Mouse (Mus musculus): ENCODE results near the gene Fnbp1.
"Not testable (repeated sequence)": the region's sequence is repeated elsewhere in the genome, so short reads cannot be mapped to it uniquely, and the experiment has no call there.

Gene Fnbp1

GRCm38 (mm10) chr2:31141867-31142454 lies at the start of gene Fnbp1:
TSS of gene Fnbp1 (minus strand) at chr2:31142008.
- peak; percentile 68 for DNase-seq (ENCODE audit: low read depth, low spot score)

DNA sequence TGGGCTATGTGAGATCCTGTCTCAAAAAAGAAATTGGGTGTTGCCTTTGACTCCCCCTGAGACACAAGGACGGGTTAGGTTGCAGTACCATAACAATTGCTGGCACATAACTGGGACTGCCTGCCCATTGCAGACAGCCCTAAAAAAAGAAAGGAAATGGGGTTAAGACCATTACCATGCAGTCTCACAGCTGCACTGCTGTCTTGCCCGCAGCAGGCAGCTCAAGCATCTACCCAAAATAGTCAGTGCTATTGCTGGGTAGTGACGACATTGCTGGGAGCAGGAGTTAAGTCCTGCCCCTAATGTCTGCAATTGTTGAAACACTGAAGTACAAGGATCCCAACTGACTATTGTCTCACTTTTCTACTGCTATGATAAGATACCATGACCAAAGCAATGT lies 47.8 kb upstream of the Fnbp1 start:
- DNase-seq (ENCODE audit: low read depth, low spot score) = no peak

DNA sequence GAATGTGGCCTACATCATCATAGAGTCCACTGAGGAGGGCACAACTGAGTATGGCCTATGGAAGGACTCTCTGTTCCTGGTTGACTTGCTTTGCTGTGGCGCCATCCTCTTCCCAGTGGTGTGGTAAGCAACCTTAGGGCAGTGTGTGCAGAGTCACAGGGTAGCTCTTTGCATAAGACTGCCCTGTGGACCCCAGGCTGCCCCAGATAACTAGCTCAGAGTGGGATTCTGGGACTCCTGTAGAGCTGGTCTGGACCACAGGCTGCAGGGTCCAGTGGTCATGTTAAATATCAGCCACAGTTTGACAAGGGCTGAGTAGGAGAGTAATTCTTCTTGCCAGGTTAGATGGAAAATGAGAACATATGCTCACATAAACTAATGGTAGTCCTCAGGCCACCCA lies 46.9 kb upstream of the Fnbp1 start:
- no peak for DNase-seq (ENCODE audit: low read depth, low spot score)

DNA sequence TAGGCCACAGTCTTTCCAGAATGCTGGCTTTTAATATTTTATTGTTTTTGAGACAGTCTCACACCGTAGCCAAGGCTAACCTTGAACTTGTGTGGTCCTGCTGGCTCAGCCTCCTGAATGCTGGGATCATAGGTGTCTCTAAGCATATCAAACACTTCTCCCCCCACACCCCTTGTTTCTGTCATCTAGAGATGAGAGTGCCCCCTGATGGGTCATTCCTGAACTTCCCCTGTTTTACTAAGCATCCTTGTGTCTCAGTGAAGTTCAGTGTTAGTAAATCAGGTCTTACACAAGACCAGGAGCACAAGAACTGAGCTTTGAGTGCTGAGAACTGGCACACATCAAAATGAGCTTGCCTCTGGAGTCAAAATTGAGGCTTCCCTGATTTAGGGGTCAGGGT lies 42.0 kb upstream of the Fnbp1 start:
- DNase-seq (ENCODE audit: low read depth, low spot score) = no peak

GRCm38 (mm10) chr2:31182786-31183330 lies 41.0 kb upstream of the Fnbp1 start:
- no peak for DNase-seq (ENCODE audit: low read depth, low spot score)

- DNase-seq (ENCODE audit: low read depth, low spot score) = no peak
Measured at GRCm38 (mm10) chr2:31180081-31180551, 38.3 kb upstream of the Fnbp1 start.

GRCm38 (mm10) chr2:31179471-31179870 lies 37.7 kb upstream of the Fnbp1 start:
- no peak for DNase-seq (ENCODE audit: low read depth, low spot score)

DNA sequence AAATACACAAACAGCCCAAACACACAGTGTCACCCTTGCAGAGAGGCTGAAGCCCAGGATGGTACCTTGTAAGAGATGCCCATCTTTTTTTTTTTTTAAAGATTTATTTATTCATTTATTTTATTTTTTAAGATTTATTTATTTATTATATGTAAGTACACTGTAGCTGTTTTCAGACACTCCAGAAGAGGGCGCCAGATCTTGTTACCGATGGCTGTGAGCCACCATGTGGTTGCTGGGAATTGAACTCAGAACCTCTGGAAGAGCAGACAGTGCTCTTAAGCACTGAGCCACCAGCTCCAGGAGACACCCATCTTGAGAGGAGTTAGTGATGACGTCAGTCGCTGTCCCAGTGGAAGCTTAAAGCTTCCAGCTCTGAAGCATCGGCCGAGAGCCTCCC lies 36.8 kb upstream of the Fnbp1 start:
- DNase-seq (ENCODE audit: low read depth, low spot score) = not testable (repeated sequence)

GRCm38 (mm10) chr2:31173290-31173689 lies 31.5 kb upstream of the Fnbp1 start:
- DNase-seq (ENCODE audit: low read depth, low spot score) = no peak

GRCm38 (mm10) chr2:31172536-31172935 lies 30.7 kb upstream of the Fnbp1 start:
- DNase-seq (ENCODE audit: low read depth, low spot score) = no peak

- DNase-seq (ENCODE audit: low read depth, low spot score) = no peak
Measured at GRCm38 (mm10) chr2:31172001-31172400, 30.2 kb upstream of the Fnbp1 start.

GRCm38 (mm10) chr2:31170164-31170563 lies 28.4 kb upstream of the Fnbp1 start:
- DNase-seq (ENCODE audit: low read depth, low spot score) = no peak

GRCm38 (mm10) chr2:31169001-31169400 lies 27.2 kb upstream of the Fnbp1 start:
- no peak for DNase-seq (ENCODE audit: low read depth, low spot score)

- DNase-seq (ENCODE audit: low read depth, low spot score) = not testable (repeated sequence)
Measured at GRCm38 (mm10) chr2:31167571-31167970, 25.8 kb upstream of the Fnbp1 start.

DNA sequence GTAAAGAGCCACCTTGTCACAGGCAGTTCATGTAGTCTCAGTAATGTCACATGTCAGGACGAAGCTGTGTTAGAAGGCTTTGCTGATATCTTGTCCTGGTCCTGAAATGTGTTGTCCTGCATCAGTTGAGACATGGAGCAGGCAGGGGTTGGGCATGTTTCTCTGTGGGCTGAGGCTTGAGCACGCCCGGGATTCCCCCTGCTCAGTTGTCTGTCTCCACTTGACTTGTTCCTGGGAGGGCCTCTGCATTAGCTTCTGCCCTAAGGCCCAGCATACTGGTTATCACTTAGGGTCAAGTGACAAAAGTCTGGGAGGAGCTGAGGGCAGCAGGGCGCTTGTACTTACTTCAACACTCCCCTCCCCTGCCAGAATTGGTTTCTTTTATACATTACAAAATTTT lies 23.7 kb upstream of the Fnbp1 start:
- no peak for DNase-seq (ENCODE audit: low read depth, low spot score)

DNA sequence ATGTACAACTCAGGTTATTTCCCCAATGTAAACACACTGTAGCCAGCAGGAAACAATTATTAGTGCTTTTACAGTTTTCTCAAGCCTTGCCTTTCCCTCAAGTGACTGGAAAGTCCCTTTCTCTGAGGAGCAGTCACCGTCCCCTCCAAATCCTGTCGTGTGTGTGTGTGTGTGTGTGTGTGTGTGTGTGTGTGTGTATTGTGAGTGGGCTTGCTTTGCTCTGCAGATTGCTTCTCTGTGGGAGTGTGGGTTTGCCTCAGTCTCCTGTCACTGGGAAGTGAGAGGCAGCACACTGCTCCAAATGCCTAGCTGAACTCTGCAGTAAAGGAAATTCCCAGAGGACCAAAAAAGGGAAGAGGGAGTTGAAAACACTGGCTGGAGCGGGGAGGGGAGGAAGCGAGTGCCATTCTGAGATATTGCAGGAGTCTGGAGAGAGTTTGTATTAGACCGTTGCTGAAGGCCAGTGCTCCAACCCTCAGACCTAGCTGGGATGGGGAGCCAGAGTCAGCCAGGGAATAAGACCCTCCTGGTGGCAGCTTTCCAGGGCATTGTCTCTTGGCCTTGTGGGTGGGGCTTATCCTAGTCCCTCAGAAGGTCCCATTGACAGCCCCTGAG lies 23.1 kb upstream of the Fnbp1 start:
- no peak for DNase-seq (ENCODE audit: low read depth, low spot score)

GRCm38 (mm10) chr2:31163361-31164118 lies 21.7 kb upstream of the Fnbp1 start:
- no peak for DNase-seq (ENCODE audit: low read depth, low spot score)

- DNase-seq (ENCODE audit: low read depth, low spot score) = no peak
Measured at GRCm38 (mm10) chr2:31161620-31162019, 19.8 kb upstream of the Fnbp1 start.

- DNase-seq (ENCODE audit: low read depth, low spot score) = no peak
Measured at GRCm38 (mm10) chr2:31160147-31160920, 18.5 kb upstream of the Fnbp1 start.

DNA sequence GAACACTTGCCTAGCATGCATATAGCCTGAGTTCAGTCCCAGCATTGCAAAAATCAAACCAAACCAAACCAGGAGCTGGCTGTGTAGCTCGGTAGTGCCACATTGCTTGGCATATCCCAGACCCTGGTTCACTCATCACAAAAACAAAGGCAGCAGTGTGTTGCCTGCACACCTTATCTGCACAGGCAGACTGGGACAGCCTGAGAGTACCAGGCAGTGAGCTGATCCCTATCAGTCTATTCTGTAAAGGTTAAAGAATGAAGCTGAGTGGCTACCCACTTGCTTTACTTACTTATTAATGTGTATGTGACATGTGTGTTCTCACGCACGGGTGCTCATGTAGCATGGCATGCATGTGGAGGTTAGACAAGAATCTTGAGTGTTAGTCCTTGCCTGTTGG lies 15.0 kb upstream of the Fnbp1 start:
- no peak for DNase-seq (ENCODE audit: low read depth, low spot score)

DNA sequence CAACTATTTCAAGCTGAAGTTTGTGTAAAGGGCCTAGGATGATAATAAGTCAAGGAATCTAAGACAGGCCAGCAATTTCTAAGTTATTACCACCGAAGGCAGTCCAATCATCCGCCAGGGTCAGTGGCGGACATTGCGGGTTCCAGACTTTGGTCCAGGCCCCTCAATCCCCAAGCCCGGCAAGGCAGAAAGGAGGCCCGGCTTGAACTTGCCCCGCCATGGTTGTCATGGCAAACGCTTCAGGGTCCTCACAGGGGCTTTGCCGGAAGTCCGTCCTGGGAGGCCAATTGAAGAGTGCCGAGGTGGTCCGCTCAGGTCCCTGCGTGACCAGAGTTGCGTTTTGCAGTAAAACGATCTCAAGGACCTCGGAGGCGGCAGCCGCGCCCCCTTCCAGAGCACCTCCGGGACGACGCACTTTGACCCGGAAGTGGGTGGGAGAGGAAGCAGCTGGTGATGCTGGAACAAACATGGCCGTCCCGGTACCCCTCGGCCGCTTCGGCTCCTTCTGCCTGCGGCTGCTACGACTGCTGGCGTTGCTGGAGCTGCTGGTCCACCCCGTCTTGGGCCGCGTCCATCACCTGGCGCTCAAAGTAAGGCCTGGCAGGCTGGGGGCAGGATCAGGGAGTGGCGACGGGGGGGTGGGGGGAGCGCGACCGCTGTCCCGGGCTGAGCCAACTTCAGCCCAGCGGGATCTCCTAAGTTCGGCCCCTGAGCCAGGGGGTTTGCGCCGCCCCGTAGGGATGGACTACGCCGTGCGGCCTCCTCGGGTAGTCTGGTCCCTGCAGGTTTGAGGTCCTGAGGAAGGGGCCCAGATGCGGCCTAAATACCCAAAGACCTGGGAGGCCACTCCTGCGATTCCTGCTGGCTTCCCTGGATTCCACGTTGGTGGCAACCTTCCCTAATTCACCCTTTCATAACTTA lies 10.3 kb upstream of the Fnbp1 start, which contains the start of gene Gpr107:
Gene Gpr107 (plus strand): TSS at position 425 of the 921 bp plus-strand sequence.
- DNase-seq (ENCODE audit: low read depth, low spot score) = peak; percentile 89
